Mouse (Mus musculus): ENCODE data around the gene Psors1c2.

Gene Psors1c2

GRCm38 (mm10) chr17:35556186-35556765 is 23.3 kb downstream of the Psors1c2 start:
- DNase-seq (ENCODE audit: low read depth, low spot score), result no peak

- DNase-seq (ENCODE audit: low read depth, low spot score), result no peak
These were observed 23.8 kb downstream of the Psors1c2 start for GRCm38 (mm10) chr17:35556812-35557211.

- DNase-seq (ENCODE audit: low read depth, low spot score), result no peak
These were observed 24.4 kb downstream of the Psors1c2 start for GRCm38 (mm10) chr17:35557351-35557750.

GRCm38 (mm10) chr17:35558216-35558615 is 25.2 kb downstream of the Psors1c2 start:
- no peak for DNase-seq (ENCODE audit: low read depth, low spot score)

- no peak for DNase-seq (ENCODE audit: low read depth, low spot score)
These were observed 34.1 kb downstream of the Psors1c2 start, which contains the start of gene 2300002M23Rik for GRCm38 (mm10) chr17:35567150-35567549. Gene 2300002M23Rik (plus strand): TSS chr17:35567450.

GRCm38 (mm10) chr17:35567767-35568166 is 34.8 kb downstream of the Psors1c2 start:
- DNase-seq (ENCODE audit: low read depth, low spot score), result no peak

- DNase-seq (ENCODE audit: low read depth, low spot score), result no peak
These were observed 36.3 kb downstream of the Psors1c2 start for GRCm38 (mm10) chr17:35569091-35569944.

GRCm38 (mm10) chr17:35570836-35571235 is 37.8 kb downstream of the Psors1c2 start:
- DNase-seq (ENCODE audit: low read depth, low spot score), result no peak

- no peak for DNase-seq (ENCODE audit: low read depth, low spot score)
These were observed 38.5 kb downstream of the Psors1c2 start for GRCm38 (mm10) chr17:35571477-35571876.

- DNase-seq (ENCODE audit: low read depth, low spot score), result peak; percentile 79
These were observed 45.2 kb downstream of the Psors1c2 start for GRCm38 (mm10) chr17:35578211-35578610.

- no peak for DNase-seq (ENCODE audit: low read depth, low spot score)
These were observed 49.9 kb downstream of the Psors1c2 start for GRCm38 (mm10) chr17:35582900-35583299.
